In the genomic region with DNA sequence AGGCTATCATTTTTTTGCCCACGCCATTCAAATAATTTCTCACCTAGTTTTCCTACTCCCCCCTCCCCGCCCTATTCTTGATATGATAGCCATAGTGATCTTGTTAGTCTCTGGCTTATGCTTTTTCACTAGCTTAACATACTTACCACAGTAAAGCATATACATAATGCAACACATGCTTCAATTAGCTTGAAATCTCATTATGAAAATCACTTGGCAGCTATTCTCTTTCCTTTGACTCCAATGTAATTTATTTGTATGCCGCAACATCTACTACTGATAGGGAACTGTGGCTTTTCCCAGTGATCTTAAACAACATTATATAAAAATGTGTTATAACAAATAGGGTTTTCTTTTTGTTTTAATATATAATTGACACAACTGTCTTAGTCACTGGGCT, we compare ENCODE assay signal across 33 mouse cellular contexts.
"Had no signal": no experiment of that assay in that cellular context is flagged by ENCODE, and none has a peak within 500 bp of the region (broad histone marks: within the 10 kb centered on the region; RNA-seq: fewer than 3 reads in every experiment).

No protein-coding gene starts in this region.

- H3K4me2 ChIP-seq: heart, embryonic 13.5 days; heart, embryonic 15.5 days; hindbrain, embryonic 12.5 days; hindbrain, embryonic 13.5 days; hindbrain, embryonic 14.5 days; hindbrain, embryonic 15.5 days; intestine, embryonic 15.5 days; kidney, embryonic 15.5 days had no signal

- H3K9ac ChIP-seq: heart, embryonic 13.5 days; heart, embryonic 15.5 days; hindbrain, embryonic 12.5 days; hindbrain, embryonic 13.5 days; hindbrain, embryonic 14.5 days; hindbrain, embryonic 15.5 days; intestine, embryonic 15.5 days; kidney, embryonic 15.5 days had no signal

- DNase-seq: heart, postnatal 10 days; heart, postnatal 14 days; heart, postnatal 36 days; heart, postnatal 4 days; kidney, adult 11 months; kidney, adult 18-20 months; kidney, adult 2 months; kidney, adult 8-10 months; kidney, adult 9 months; kidney, postnatal 10 days; kidney, postnatal 14 days; kidney, postnatal 25 days; kidney, postnatal 36 days; kidney, postnatal 4 days; layer of hippocampus, adult 9-11 months; layer of hippocampus, postnatal 36 days had no signal

- H3K9me3 ChIP-seq: heart, embryonic 15.5 days; hindbrain, embryonic 10.5 days; hindbrain, embryonic 13.5 days; hindbrain, embryonic 15.5 days; intestine, embryonic 15.5 days; kidney, embryonic 15.5 days had no signal

- H3K27me3 ChIP-seq: heart, embryonic 13.5 days; heart, embryonic 15.5 days; hindbrain, embryonic 12.5 days; hindbrain, embryonic 13.5 days; hindbrain, embryonic 15.5 days; intestine, embryonic 15.5 days; kidney, embryonic 15.5 days had no signal

- ATAC-seq: hindbrain, embryonic 16.5 days; hindbrain, postnatal 0 days; inflammation-experienced regulatory T-cells, adult 6 months; intestine, embryonic 15.5 days; intestine, embryonic 16.5 days; intestine, postnatal 0 days had no signal

- H3K4me3 ChIP-seq: heart, embryonic 13.5 days; heart, embryonic 15.5 days; hindbrain, embryonic 10.5 days; hindbrain, embryonic 12.5 days; hindbrain, embryonic 13.5 days; hindbrain, embryonic 15.5 days; intestine, embryonic 15.5 days; kidney, embryonic 15.5 days; layer of hippocampus, adult 2 months; left cerebral cortex, adult 2 months had no signal

- H3K27ac ChIP-seq: heart, embryonic 13.5 days; heart, embryonic 15.5 days; hindbrain, embryonic 10.5 days; hindbrain, embryonic 12.5 days; hindbrain, embryonic 13.5 days; hindbrain, embryonic 14.5 days; hindbrain, embryonic 15.5 days; hindbrain, postnatal 0 days; intestine, embryonic 15.5 days; kidney, embryonic 15.5 days; kidney, postnatal 0 days; layer of hippocampus, adult 2 months; left cerebral cortex, adult 2 months had no signal

- H3K36me3 ChIP-seq: hindbrain, embryonic 12.5 days; hindbrain, embryonic 13.5 days; hindbrain, embryonic 15.5 days; intestine, embryonic 15.5 days had no signal

- H3K4me1 ChIP-seq: heart, embryonic 13.5 days; heart, embryonic 15.5 days; hindbrain, embryonic 10.5 days; hindbrain, embryonic 12.5 days; hindbrain, embryonic 13.5 days; hindbrain, embryonic 15.5 days; intestine, embryonic 15.5 days; kidney, embryonic 15.5 days had no signal
